Mouse (Mus musculus): ENCODE measurements around the gene Eprs. TPM values are rescaled to one million over a fixed set of nuclear protein-coding genes. Genes with fewer than 3 reads are reported as not detected.

Gene Eprs
- polyA plus RNA-seq, 1 experiment from 2014 or later, result 96.4 TPM

- Histone ChIP-seq H3K27me3 (no peaks in the 10 kb centered on the region), H3K36me3 (0 out of 2 replicates have a peak, but pooled peaks cover 7% of the 10 kb centered on the region), H3K4me1 (replicated peaks) (peaks cover 24% of the 10 kb centered on the region), H3K27ac (peak overlapping the region; percentile 86), H3K4me3 (peak overlapping the region; percentile 64), H3K9me3 (replicated peaks) (no peaks in the 10 kb centered on the region), H3K4me2 (peak overlapping the region; percentile 74), H3K9ac (peak overlapping the region; percentile 73)
- ATAC-seq (replicated peaks; ENCODE audit: insufficient number of reproducible peaks, insufficient read depth, low FRiP score, low read depth), result no peak; the same call in 1 of the 2 replicates
- under 1% methylated on average over 22 of the region's 22 CpGs for WGBS
Measured at GRCm38 (mm10) chr1:185363526-185364182, 810 bp downstream of the Eprs start.

- peak overlapping the region; percentile 73 for H3K9ac ChIP-seq
- WGBS, result 23% methylated on average over 6 of the region's 6 CpGs
- H3K27me3 ChIP-seq, result no peaks in the 10 kb centered on the region
- peak overlapping the region; percentile 86 for H3K27ac ChIP-seq
- H3K4me3 ChIP-seq, result peak overlapping the region; percentile 64
- no peaks in the 10 kb centered on the region for H3K9me3 ChIP-seq (replicated peaks)
- no peak for ATAC-seq (replicated peaks; ENCODE audit: insufficient number of reproducible peaks, insufficient read depth, low FRiP score, low read depth)
- peak overlapping the region; percentile 74 for H3K4me2 ChIP-seq
- peaks cover 24% of the 10 kb centered on the region for H3K4me1 ChIP-seq (replicated peaks)
- H3K36me3 ChIP-seq, result 0 out of 2 replicates have a peak, but pooled peaks cover 6% of the 10 kb centered on the region
Measured at GRCm38 (mm10) chr1:185364183-185364540, 1.3 kb downstream of the Eprs start.

GRCm38 (mm10) chr1:185367383-185367782, 4.5 kb downstream of the Eprs start:
- Histone ChIP-seq H3K4me2 (no peak overlapping the region), H3K4me1 (replicated peaks) (peaks cover 20% of the 10 kb centered on the region), H3K27ac (no peak overlapping the region), H3K9me3 (replicated peaks) (no peaks in the 10 kb centered on the region), H3K4me3 (no peak overlapping the region), H3K36me3 (peaks cover 29% of the 10 kb centered on the region), H3K9ac (no peak overlapping the region), H3K27me3 (no peaks in the 10 kb centered on the region)
- WGBS, result 80% methylated on average over 6 of the region's 6 CpGs
- ATAC-seq (replicated peaks; ENCODE audit: insufficient number of reproducible peaks, insufficient read depth, low FRiP score, low read depth), result no peak

- peaks cover 9% of the 10 kb centered on the region; the same call in 1 of the 2 replicates for H3K4me1 ChIP-seq (replicated peaks)
- no peak overlapping the region for H3K27ac ChIP-seq
- no peak overlapping the region for H3K9ac ChIP-seq
- no peak overlapping the region for H3K4me2 ChIP-seq
- no peak overlapping the region for H3K4me3 ChIP-seq
- no peaks in the 10 kb centered on the region for H3K27me3 ChIP-seq
- no peaks in the 10 kb centered on the region for H3K9me3 ChIP-seq (replicated peaks)
- peaks cover 50% of the 10 kb centered on the region for H3K36me3 ChIP-seq
- ATAC-seq (replicated peaks; ENCODE audit: insufficient number of reproducible peaks, insufficient read depth, low FRiP score, low read depth), result no peak
- WGBS, result 91% methylated on average over 6 of the region's 6 CpGs
Measured at GRCm38 (mm10) chr1:185369979-185370378, 7.1 kb downstream of the Eprs start.

GRCm38 (mm10) chr1:185376390-185376789, 13.5 kb downstream of the Eprs start:
- Histone ChIP-seq H3K4me2 (no peak overlapping the region), H3K27ac (no peak overlapping the region), H3K4me1 (replicated peaks) (no peaks in the 10 kb centered on the region), H3K4me3 (no peak overlapping the region), H3K9ac (no peak overlapping the region), H3K9me3 (replicated peaks) (no peaks in the 10 kb centered on the region), H3K27me3 (no peaks in the 10 kb centered on the region), H3K36me3 (peaks cover 89% of the 10 kb centered on the region)
- no peak for ATAC-seq (replicated peaks; ENCODE audit: insufficient number of reproducible peaks, insufficient read depth, low FRiP score, low read depth)

- H3K9me3 ChIP-seq (replicated peaks), result no peaks in the 10 kb centered on the region
- no peaks in the 10 kb centered on the region for H3K27me3 ChIP-seq
- H3K36me3 ChIP-seq, result peaks cover 88% of the 10 kb centered on the region
- ATAC-seq (replicated peaks; ENCODE audit: insufficient number of reproducible peaks, insufficient read depth, low FRiP score, low read depth), result no peak
- no peak overlapping the region for H3K27ac ChIP-seq
- no peak overlapping the region for H3K9ac ChIP-seq
- no peak overlapping the region for H3K4me3 ChIP-seq
- H3K4me2 ChIP-seq, result no peak overlapping the region
- no peaks in the 10 kb centered on the region for H3K4me1 ChIP-seq (replicated peaks)
- WGBS, result 91% methylated on average over 2 of the region's 2 CpGs
Measured at GRCm38 (mm10) chr1:185377429-185377828, 14.6 kb downstream of the Eprs start.

GRCm38 (mm10) chr1:185401615-185402014, 38.8 kb downstream of the Eprs start:
- 86% methylated on average over 5 of the region's 5 CpGs for WGBS
- Histone ChIP-seq H3K9ac (no peak overlapping the region), H3K4me3 (no peak overlapping the region), H3K4me1 (replicated peaks) (peaks cover 5% of the 10 kb centered on the region), H3K36me3 (peaks cover 77% of the 10 kb centered on the region), H3K9me3 (replicated peaks) (no peaks in the 10 kb centered on the region), H3K4me2 (no peak overlapping the region), H3K27me3 (no peaks in the 10 kb centered on the region), H3K27ac (no peak overlapping the region)
- no peak for ATAC-seq (replicated peaks; ENCODE audit: insufficient number of reproducible peaks, insufficient read depth, low FRiP score, low read depth)

GRCm38 (mm10) chr1:185404021-185404420, 41.2 kb downstream of the Eprs start:
- Histone ChIP-seq H3K4me2 (no peak overlapping the region), H3K4me1 (replicated peaks) (peaks cover 5% of the 10 kb centered on the region), H3K27ac (no peak overlapping the region), H3K27me3 (no peaks in the 10 kb centered on the region), H3K9me3 (replicated peaks) (no peaks in the 10 kb centered on the region), H3K9ac (no peak overlapping the region), H3K4me3 (no peak overlapping the region), H3K36me3 (peaks cover 79% of the 10 kb centered on the region)
- 29% methylated on average over 2 of the region's 2 CpGs for WGBS
- ATAC-seq (replicated peaks; ENCODE audit: insufficient number of reproducible peaks, insufficient read depth, low FRiP score, low read depth), result no peak

GRCm38 (mm10) chr1:185405921-185406320, 43.1 kb downstream of the Eprs start:
- no peak overlapping the region for H3K27ac ChIP-seq
- no peaks in the 10 kb centered on the region for H3K27me3 ChIP-seq
- peak; percentile 75 for ATAC-seq (replicated peaks; ENCODE audit: insufficient number of reproducible peaks, insufficient read depth, low FRiP score, low read depth)
- WGBS, result 53% methylated on average over 10 of the region's 10 CpGs
- no peaks in the 10 kb centered on the region for H3K9me3 ChIP-seq (replicated peaks)
- peaks cover 78% of the 10 kb centered on the region for H3K36me3 ChIP-seq
- H3K4me1 ChIP-seq (replicated peaks), result peaks cover 5% of the 10 kb centered on the region
- no peak overlapping the region for H3K4me2 ChIP-seq
- H3K9ac ChIP-seq, result no peak overlapping the region
- H3K4me3 ChIP-seq, result no peak overlapping the region

- H3K27me3 ChIP-seq, result no peaks in the 10 kb centered on the region
- no peak overlapping the region for H3K4me2 ChIP-seq
- peaks cover 80% of the 10 kb centered on the region for H3K36me3 ChIP-seq
- no peak overlapping the region for H3K9ac ChIP-seq
- ATAC-seq (replicated peaks; ENCODE audit: insufficient number of reproducible peaks, insufficient read depth, low FRiP score, low read depth), result no peak
- WGBS, result 72% methylated on average over 3 of the region's 3 CpGs
- peaks cover 5% of the 10 kb centered on the region for H3K4me1 ChIP-seq (replicated peaks)
- H3K27ac ChIP-seq, result no peak overlapping the region
- no peak overlapping the region for H3K4me3 ChIP-seq
- H3K9me3 ChIP-seq (replicated peaks), result no peaks in the 10 kb centered on the region
Measured at GRCm38 (mm10) chr1:185409831-185410230, 47.0 kb downstream of the Eprs start.

- Histone ChIP-seq H3K4me2 (no peak overlapping the region), H3K27ac (no peak overlapping the region), H3K36me3 (peaks cover 85% of the 10 kb centered on the region), H3K4me3 (no peak overlapping the region), H3K9me3 (replicated peaks) (no peaks in the 10 kb centered on the region), H3K9ac (no peak overlapping the region), H3K4me1 (replicated peaks) (no peaks in the 10 kb centered on the region), H3K27me3 (no peaks in the 10 kb centered on the region)
- 91% methylated on average over 9 of the region's 9 CpGs for WGBS
- ATAC-seq (replicated peaks; ENCODE audit: insufficient number of reproducible peaks, insufficient read depth, low FRiP score, low read depth), result no peak
Measured at GRCm38 (mm10) chr1:185418011-185418410, 55.2 kb downstream of the Eprs start.

GRCm38 (mm10) chr1:185419805-185420204, 57.0 kb downstream of the Eprs start:
- WGBS, result 85% methylated on average over 5 of the region's 5 CpGs

More at GRCm38 (mm10) chr1:185419805-185420204, 57.0 kb downstream of the Eprs start:
- H3K27me3 ChIP-seq, result no peaks in the 10 kb centered on the region
- H3K36me3 ChIP-seq, result peaks cover 86% of the 10 kb centered on the region
- no peak overlapping the region for H3K9ac ChIP-seq
- no peaks in the 10 kb centered on the region for H3K4me1 ChIP-seq (replicated peaks)
- no peak overlapping the region for H3K4me3 ChIP-seq
- ATAC-seq (replicated peaks; ENCODE audit: insufficient number of reproducible peaks, insufficient read depth, low FRiP score, low read depth), result no peak
- H3K27ac ChIP-seq, result no peak overlapping the region
- no peak overlapping the region for H3K4me2 ChIP-seq
- no peaks in the 10 kb centered on the region for H3K9me3 ChIP-seq (replicated peaks)
